Mouse (Mus musculus) urinary bladder, postnatal 14 days (tissue): ENCODE results near the gene Kazn.

Experiments
- DNase-seq: peaks from one replicate; pipeline ENCODE4 v3.0.0; 2021; ENCODE audit warnings: low spot score

The Kazn gene

DNA sequence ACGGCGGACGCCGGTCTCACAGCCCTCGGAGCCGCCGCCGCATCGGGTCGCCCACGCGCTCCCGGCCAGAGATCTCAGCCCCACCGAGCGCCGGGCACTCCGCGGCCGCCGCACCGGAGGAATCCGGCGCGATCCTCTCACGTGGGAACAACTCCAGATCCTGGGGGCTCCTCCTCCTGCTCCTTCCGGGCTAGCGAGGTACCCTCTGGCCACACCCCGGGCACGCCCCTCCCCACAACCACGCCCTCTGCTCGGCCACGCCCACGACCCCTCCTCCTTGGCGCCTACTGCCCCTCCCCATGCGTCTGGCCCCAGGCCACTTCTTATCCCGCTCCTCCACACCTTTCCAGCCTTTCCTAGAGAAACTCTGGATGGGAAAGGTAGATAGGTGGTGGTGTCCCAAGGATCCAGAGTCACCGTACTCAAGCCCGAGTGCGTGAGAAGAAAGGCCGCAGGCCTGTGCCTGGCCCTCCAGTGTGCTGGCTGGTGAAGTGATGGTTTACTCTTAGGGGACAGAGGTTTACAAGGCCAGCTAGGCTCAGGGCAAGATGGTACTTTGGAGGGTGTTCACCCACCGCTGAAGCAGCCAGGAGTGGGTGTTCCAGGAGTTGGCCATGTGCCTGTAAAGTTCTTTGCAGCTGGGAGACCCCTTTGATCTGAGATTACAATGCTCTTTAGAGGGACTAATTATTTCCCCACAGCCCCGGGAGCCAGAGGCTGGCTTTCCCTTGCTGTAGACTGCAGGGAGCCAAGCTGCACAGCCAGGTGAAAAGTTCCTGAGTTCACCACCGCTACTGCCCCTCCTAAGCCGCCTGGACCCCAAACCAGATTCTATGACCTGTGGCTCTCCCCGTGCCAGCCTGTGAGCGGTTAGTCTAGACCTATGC, at the start of gene Kazn:
Kazn (minus strand) TSS at position 162 of the 887 bp plus-strand sequence.
- DNase-seq = peak; percentile 90

- no peak for DNase-seq
Observed at GRCm38 (mm10) chr4:142285471-142285870, 46.3 kb upstream of the Kazn start.

GRCm38 (mm10) chr4:142283867-142284266, 44.7 kb upstream of the Kazn start:
- no peak for DNase-seq

DNA sequence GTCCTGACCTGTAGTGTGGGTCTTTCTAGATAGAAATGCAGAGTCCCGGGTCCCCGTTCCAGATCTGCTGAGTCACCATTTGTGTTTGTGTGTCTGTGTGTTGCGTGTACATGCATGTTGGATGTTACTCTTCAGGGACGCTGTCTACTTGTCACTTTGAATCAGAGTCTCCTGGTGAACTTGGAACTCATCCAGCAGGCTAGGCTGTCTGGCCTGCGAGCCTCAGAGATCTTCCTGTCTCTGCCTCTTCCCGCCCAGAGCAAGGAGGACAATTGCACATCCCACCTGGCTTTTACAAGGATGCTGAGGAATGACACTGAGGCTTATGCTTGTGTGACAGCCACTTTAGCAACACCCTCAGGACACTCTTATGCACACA, 39.0 kb upstream of the Kazn start:
- DNase-seq = no peak

DNA sequence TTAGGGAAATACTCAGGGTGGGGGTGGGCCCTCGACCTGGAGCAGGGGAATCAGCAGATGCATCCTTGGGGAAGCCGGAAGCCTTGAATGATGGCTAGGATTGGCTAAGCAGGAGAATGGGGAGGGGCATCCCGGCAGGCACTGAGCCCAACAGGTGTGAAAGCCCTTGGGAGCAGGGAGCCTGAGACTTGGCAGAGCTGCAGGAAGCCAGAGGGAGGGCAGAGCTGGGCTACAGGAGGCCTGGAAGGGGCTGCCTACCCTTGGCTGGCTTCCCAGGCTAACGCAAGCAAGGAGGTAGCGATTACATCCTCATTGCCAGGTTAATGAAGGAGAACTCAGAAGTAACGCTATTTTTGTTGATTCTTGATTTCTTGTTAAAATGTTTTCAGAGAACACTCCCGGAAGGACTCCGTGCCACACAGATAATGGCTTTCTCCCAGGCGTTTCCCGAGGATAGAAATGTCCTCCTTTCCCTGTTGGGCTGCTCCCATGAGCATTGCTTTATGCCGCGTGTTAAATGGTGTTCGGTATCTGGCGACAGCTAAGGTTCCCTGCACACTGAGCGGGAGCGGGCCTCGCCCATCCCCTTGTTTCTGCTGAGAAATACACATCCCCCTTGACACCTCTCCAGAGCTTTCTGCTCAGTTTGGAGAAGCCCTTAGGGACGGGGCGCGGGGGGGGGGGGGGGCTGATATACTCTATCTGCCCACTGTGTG, 38.4 kb upstream of the Kazn start:
- DNase-seq = no peak

DNA sequence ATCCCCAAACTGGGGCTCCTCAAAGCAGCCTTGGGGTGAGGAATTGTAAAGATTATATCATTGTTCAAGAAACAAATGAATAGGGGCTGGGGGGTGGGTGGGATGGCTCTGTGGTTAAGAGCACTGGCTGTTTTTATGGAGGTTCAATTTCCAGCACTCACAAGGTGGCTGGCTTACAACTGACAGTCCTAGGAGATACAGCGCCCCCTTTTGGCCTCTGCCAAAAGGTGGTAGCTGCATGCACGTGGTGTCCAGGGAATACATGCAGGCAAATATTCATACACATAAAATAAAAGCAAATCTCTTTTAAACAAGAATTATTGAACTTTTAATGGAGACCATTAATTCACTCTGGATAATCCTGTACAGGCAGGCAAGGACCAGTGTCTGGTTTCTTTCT, 36.0 kb upstream of the Kazn start:
- no peak for DNase-seq

- DNase-seq = no peak
Observed at GRCm38 (mm10) chr4:142274441-142275234, 35.4 kb upstream of the Kazn start.

GRCm38 (mm10) chr4:142271506-142271905, 32.3 kb upstream of the Kazn start:
- DNase-seq = no peak

GRCm38 (mm10) chr4:142267832-142268231, 28.6 kb upstream of the Kazn start:
- DNase-seq = no peak

DNA sequence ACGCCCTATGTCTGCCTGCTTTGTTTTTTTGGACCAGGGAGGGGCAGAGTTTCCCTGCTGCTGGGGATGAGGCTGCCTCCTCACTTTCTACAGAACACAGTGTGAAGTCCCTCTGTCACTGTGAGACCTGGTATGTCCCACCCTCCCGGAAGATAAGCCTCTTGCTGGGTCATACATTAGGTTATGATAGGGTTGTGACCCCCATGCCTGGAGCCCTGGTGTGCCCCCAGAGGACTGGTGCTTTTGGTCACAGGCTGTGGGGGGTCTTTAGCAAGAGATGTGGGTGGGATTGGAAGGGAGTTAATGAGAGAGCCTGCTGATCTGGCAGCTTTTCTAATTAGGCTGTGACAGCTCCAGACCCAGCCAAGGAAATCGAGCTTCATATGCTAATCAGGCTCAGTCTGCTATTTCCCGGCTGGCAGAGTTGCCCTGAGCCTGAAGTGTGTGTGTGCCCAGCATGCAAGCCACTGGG, 28.2 kb upstream of the Kazn start:
- no peak for DNase-seq

- DNase-seq = no peak
Observed at GRCm38 (mm10) chr4:142264335-142264734, 25.1 kb upstream of the Kazn start.

GRCm38 (mm10) chr4:142261725-142262124, 22.5 kb upstream of the Kazn start:
- no peak for DNase-seq

GRCm38 (mm10) chr4:142258730-142259129, 19.5 kb upstream of the Kazn start:
- DNase-seq = no peak

DNA sequence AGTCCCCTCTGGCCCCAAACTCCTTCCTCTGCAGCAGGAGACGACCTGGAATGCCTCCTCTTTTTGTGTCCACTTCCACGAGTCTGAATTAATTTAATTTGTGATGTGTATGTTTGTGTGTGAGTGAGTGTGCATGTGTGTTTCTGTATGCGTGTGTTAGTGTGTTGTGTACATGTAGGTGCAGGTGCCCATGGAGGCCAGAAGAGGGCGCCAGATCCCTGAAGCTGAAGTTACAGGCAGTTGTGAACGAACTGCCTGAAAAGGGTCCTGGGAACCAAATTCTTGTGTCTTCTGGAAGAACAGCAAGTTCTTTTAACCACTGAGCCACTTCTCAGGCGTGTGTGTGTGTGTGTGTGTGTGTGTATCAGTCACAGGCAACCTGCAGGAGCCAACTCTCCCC, 14.9 kb upstream of the Kazn start:
- no peak for DNase-seq

GRCm38 (mm10) chr4:142251471-142252354, 12.5 kb upstream of the Kazn start:
- no peak for DNase-seq

- DNase-seq = no peak
Observed at GRCm38 (mm10) chr4:142250054-142250453, 10.9 kb upstream of the Kazn start.

DNA sequence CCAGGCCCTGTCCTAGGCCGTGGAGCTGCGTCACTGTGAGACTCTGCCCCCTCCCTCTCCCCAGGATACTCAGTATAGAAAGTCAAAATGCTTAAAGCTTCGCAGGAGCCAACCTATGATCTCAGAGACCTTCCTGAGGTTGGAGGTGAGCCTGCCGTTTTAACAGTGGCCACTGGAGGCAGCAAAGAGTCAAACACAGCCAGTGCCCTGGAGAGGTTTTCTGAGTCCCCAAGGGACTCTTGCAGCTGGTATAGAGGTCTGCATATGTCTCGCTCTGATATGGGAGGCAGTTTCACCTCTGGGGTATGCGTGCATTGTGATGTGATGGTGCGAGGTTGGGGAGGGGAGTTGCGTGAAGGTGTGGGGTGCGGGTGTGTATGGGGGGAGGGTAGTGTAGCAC, 10.2 kb upstream of the Kazn start:
- DNase-seq = peak; percentile 52

DNA sequence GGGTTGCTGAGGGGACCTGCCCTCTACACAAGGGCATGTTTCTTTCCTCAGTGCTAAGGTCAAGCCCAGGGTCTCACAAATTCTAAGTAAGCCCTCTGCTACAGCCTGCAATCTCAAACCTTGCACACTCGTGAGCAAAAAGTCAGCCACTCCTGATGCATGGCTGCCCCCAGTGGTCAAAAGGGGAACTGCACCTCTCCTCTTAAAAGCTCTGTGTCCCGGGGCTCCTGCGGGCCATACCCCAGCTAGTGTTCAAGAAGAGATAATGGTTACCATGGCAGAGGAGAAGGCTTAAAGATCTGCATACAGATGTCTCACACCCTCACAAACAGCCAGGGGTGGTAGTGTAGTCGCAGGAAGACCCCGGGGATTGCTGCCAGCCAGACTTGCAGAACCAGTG, 9.2 kb upstream of the Kazn start:
- DNase-seq = peak; percentile 86

- no peak for DNase-seq
Observed at GRCm38 (mm10) chr4:142246698-142247097, 7.5 kb upstream of the Kazn start.

GRCm38 (mm10) chr4:142244641-142245040, 5.4 kb upstream of the Kazn start:
- no peak for DNase-seq

- DNase-seq = no peak
Observed at GRCm38 (mm10) chr4:142242750-142243383, 3.7 kb upstream of the Kazn start.
